Mouse (Mus musculus) heart, postnatal 25 days (tissue): ENCODE data around the gene Peg3. TPM values are rescaled to one million over a fixed set of nuclear protein-coding genes. Genes with fewer than 3 reads are reported as not detected.

ENCODE experiments used
- DNase-seq: peaks from one replicate; pipeline ENCODE4 v3.0.0; 2022; ENCODE audit warnings: low spot score
- intact Hi-C: fragments of 180-260 bp; cut with DNase I; formaldehyde crosslinking; loops from one replicate; pipeline ENCODE4 v1.15.1; 2025
- total RNA-seq, 2 experiments: library from RNA; stranded (reverse); gene quantifications; 2 replicates each; pipeline ENCODE4 v1.2.3; 2021

Gene Peg3
- total RNA-seq, 2 experiments from 2014 or later = 14.9 to 16.3 TPM

DNA sequence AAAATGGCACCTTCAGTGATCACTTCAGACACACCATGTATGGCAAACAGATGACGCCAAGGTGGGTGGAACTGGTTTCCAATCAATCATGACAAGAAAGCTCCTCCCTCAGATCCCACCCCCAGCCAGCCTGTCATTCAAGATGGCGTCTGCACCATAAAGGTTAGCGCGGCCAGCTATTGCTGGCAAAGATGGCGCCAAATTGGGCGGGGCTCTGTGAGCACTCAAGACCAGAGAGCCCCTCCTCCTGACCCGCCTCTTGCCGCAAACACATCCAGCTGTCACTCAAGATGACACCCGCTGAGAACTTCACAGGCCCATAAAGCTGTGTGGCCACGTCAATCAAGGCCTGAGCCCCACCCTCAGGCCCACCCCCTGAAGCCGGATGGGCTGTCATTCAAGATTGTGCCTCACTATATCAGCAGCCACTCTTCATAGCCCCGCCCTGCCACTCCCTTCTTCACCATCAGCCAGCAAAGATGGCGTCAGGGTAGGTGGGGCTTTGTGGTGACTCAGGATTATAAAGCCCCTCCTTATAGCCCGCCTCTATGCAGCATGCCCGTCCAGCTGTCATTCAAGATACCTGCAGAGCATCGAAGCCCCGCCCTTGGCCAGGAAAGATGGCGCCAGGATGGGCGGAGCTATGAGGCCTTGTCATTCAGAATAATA is 1.8 kb downstream of the Peg3 start:
- intact Hi-C loops = loop anchor here (10.0 kb wide), 1 partner anchor 364 kb away; the partner anchor contains the start of gene Zfp78
- DNase-seq = peak; percentile 91

GRCm38 (mm10) chr7:6727351-6728121 is 2.7 kb downstream of the Peg3 start:
- peak; percentile 80 for DNase-seq
- intact Hi-C loops = loop anchor here (2.0 to 10.0 kb wide), 2 partner anchors 67 to 363 kb away; partner anchors contain the start of gene Zfp78

- DNase-seq = no peak
- intact Hi-C loops = no loop called here
Observed at GRCm38 (mm10) chr7:6709396-6709795, 20.8 kb downstream of the Peg3 start.

- intact Hi-C loops = no loop called here
- DNase-seq = no peak
Observed at GRCm38 (mm10) chr7:6708451-6709180, 21.6 kb downstream of the Peg3 start.

DNA sequence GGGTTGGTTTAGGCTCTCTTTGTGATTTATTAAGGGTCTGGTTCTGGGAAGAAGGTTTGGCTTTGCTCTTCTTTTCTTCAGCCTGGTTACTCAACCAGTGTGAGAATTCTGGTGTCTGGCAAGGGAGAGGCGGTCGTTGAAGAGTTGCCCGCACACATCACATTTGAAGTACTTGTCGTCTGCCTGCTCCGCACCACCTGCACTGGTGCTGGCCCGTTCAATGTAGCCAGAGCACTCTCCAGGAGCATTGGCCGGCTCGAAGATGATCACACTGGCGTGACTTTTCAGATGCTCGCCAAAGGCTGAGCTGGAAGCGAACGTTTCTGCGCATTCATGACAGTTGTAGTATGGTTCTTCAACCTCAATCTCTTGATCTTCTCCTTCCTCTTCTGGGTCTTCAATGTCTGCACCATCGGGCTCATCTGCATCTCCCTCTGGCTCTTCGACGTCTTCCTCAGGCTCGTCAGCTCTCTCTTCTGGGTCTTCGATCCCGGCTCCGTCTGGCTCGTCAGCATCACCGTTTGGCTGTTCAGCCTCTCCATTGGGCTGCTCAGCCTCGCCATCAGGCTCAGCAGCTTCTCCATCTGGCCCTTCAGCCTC is 22.7 kb downstream of the Peg3 start:
- no peak for DNase-seq
- intact Hi-C loops = no loop called here

- DNase-seq = no peak
- intact Hi-C loops = no loop called here
Observed at GRCm38 (mm10) chr7:6699230-6699629, 31.0 kb downstream of the Peg3 start.

DNA sequence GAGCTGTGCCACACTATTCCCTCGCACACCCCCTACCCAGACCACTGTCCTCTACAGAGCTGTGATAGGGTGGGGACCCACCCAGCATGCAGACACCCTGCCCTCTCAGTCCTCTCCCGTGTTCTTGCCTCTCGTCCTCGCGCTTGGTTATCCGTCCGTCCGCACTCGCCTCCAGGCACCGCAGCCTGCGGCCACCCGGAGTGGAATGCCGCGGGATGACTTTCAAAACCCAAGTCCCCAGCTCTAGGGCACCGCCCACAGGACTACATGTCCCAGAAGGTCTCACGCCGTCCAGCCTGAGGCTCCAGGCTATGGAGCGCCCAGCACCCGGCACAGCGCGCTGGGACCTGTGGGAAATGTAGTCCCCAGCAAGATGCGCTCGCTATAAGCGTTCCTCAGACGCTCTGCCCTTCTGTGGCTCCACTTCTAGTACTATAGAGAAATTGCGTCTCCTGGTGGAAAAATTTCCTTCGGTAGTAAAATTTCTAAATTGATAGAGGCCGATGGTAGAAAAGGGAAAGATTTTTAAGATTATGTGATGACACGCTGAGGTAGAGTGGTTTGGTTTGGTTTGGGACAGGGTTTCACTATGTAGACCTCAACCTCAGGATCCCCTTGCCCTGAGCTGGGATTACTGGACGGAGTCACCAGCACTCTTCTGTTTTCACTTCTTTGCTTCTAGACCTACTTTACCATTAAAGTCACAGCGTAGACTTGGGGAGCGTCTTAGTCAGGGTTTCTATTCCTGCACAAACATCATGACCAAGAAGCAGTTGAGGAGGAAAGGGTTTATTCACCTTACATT is 33.8 kb downstream of the Peg3 start, which contains the start of gene Zim1:
Zim1 (minus strand) TSS at position 210 of the 805 bp plus-strand sequence.
- DNase-seq = peak; percentile 61
- intact Hi-C loops = no loop called here

GRCm38 (mm10) chr7:6685511-6685910 is 44.7 kb downstream of the Peg3 start:
- DNase-seq = no peak
- intact Hi-C loops = no loop called here

DNA sequence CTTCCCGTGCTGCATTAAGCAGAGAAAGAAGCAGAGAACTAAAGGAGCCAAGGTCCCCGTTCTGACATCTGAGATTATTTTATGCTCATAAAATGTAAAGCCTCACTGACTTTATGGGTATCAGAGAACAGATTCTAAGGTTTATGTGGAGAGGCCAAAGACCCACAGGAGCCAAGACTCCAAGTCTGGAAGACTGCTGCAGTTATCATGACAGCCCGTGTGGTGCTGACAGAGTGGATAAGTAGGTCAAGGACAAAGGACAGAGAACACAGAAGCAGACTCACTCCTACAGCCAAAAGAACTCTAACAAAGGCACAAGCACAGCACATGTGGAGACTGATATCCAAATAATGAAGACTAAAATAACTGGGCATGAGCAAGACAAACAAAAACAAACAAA is 63.5 kb downstream of the Peg3 start:
- intact Hi-C loops = no loop called here

GRCm38 (mm10) chr7:6663430-6663829 is 66.8 kb downstream of the Peg3 start:
- DNase-seq = no peak
- intact Hi-C loops = loop anchor here (5.0 kb wide), 1 partner anchor 274 kb away; no protein-coding TSS in a partner anchor

More for the DNA sequence above, 63.5 kb downstream of the Peg3 start:
- no peak for DNase-seq

DNA sequence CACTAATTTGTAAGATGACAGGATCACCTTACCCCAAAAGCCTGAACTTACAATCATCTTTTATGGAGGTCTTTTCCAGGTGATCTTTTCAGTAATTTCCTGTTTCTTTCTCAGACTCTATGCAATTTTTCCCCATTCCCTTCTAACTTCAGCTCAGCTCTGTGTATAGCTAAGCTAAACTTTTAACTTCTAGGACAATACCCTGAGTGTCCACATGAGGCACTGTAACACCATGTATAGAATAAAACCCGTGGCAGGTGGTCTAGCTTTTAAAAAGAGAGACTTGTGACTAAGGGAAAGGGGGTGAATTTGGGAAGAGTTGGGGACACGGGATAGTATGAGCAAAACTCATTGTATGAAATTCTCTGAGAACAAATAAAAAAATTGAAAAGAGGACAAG is 70.6 kb downstream of the Peg3 start:
- DNase-seq = no peak

GRCm38 (mm10) chr7:6658606-6659005 is 71.6 kb downstream of the Peg3 start:
- no peak for DNase-seq
- intact Hi-C loops = loop anchor here (2.0 kb wide), 1 partner anchor 260 kb away; no protein-coding TSS in a partner anchor

More for the DNA sequence above, 70.6 kb downstream of the Peg3 start:
- intact Hi-C loops = loop anchor here (2.0 to 5.0 kb wide), 3 partner anchors 67 to 278 kb away; no protein-coding TSS in a partner anchor

Other genes with a start within 250 kb of the Peg3 start
- not detected for gene Olfr5, start 243.5 kb downstream of the Peg3 start, total RNA-seq
- gene Olfr1347, start 230.7 kb downstream of the Peg3 start, total RNA-seq = not detected
- gene Olfr1348, start 221.7 kb downstream of the Peg3 start, total RNA-seq = not detected
- gene Olfr1349, start 207.5 kb downstream of the Peg3 start, total RNA-seq = not detected
- not detected for gene Olfr1350, start 165.6 kb downstream of the Peg3 start, total RNA-seq
- 1 to 10 TPM; 5.6 to 6.0 TPM for gene Zim1, start 34.0 kb downstream of the Peg3 start, total RNA-seq
- gene Usp29, start 147 bp upstream of the Peg3 start, total RNA-seq = under 1 TPM; 0.10 to 0.11 TPM